Mouse (Mus musculus) embryonic stem cell, embryonic (primary cell): ENCODE measurements at regions not wholly inside any gene's neighbourhood (a gene's known extent, or its start where the extent isn't known, plus 50 kb on each side); places are given as distances from the start of the nearest gene placed in this dataset.

Source experiments
- CTCF ChIA-PET, 4 experiments: fragments of 300-600 bp in 2 of 4; fragments of 350-600 bp in 2 of 4; sonication (Branson Sonifier 250); formaldehyde crosslinking; loops; one replicate each; lab custom pipeline; 2022; ENCODE audit warnings: inconsistent platforms in 2 of 4; lab: Charles Lee
- POLR2A ChIA-PET, 4 experiments: fragments of 300-600 bp in 2 of 4; fragments of 350-600 bp in 2 of 4; sonication (Branson Sonifier 250); formaldehyde crosslinking; loops; one replicate each; lab custom pipeline; 2022; ENCODE audit warnings: antibody characterized with exemption in 4 of 4, inconsistent platforms in 1 of 4; lab: Charles Lee

- ChIA-PET CTCF (interaction anchor here in 2 of 4 experiments (0.6 to 2.4 kb wide), 4 partner anchors 15 to 420 kb away, joined by 3 to 14 read pairs (median 6); no protein-coding TSS in a partner anchor), POLR2A (interaction anchor here in 1 of 4 experiments (0.6 kb wide), 1 partner anchor 667 kb away, joined by 3 read pairs; no protein-coding TSS in a partner anchor)
Observed at GRCm38 (mm10) chr7:123642596-123642995, 142.3 kb upstream of the Zkscan2 start.

GRCm38 (mm10) chr7:123643426-123643825 lies 143.2 kb upstream of the Zkscan2 start:
- ChIA-PET CTCF (interaction anchor here in 2 of 4 experiments (0.6 to 2.4 kb wide), 4 partner anchors 14 to 419 kb away, joined by 3 to 14 read pairs (median 6); no protein-coding TSS in a partner anchor), POLR2A (interaction anchor here in 2 of 4 experiments (0.6 to 0.7 kb wide), 2 partner anchors 293 to 668 kb away, joined by 3 read pairs; no protein-coding TSS in a partner anchor)

GRCm38 (mm10) chr7:123645521-123645920 lies 145.3 kb upstream of the Zkscan2 start:
- POLR2A ChIA-PET = no interaction called here
- CTCF ChIA-PET = no interaction called here

GRCm38 (mm10) chr7:123665459-123665858 lies 165.2 kb upstream of the Zkscan2 start:
- ChIA-PET POLR2A (no interaction called here), CTCF (interaction anchor here in 1 of 4 experiments (0.6 to 0.7 kb wide), 3 partner anchors 25 to 1954 kb away, joined by 3 to 7 read pairs (median 4); no protein-coding TSS in a partner anchor)

DNA sequence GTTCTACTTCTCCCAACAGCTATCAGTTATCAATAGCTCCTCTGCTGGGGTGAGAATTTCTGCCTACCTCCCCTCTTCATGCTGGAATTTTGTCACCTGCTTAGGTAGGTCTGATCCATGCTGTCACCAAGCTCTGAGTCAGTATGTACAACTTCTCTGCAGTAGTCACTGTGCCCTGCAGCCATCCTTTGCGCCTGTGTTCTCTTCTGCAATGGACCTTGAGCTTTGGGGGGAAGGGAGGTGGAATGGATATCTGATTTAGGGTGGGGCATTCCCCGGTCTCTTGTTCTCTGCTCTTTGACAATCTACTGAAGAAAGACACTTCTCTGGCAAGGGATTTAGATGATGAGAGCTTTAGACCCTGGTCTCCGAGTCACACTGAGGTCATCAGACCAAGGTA lies 184.5 kb upstream of the Zkscan2 start:
- CTCF ChIA-PET = no interaction called here
- POLR2A ChIA-PET = no interaction called here

DNA sequence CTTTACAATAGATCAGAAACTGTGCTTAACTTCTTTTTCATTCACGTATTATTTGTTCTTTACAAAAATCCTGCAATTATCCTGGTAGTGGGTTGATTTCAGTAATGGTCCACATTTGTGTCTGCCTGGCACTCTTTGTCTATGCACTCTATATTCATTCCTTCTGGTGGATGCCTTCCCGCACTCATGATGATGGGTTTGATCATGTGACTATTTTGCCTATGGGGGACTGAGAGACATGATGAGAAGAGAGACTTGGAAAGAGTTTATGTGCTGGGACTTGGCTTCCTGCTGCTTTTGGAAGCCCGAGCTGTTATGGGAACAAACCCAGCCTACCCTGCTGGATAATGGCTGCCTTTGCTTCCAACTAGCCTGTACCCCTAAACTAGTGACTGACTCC lies 186.3 kb upstream of the Zkscan2 start:
- ChIA-PET CTCF (no interaction called here), POLR2A (no interaction called here)

DNA sequence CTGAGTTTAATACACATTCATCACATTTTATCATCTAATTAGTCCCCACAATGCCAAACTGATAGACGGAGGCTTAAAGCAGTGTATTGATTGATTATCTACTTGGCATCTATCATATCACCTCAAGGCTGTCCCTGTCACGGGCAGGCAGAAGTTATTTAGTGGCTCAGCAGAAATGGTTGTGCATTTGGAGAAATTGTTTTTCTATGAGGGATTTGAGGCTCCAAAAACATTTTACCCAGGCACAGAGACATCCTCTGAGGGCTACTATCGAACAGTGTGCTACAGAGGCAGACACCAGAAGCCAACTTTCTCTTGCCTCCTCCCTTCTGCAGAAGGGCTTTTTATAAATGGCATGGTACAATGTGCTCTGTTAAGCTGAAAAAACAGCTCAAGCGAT lies 230.8 kb upstream of the Zkscan2 start:
- ChIA-PET CTCF (no interaction called here), POLR2A (no interaction called here)

GRCm38 (mm10) chr7:123733061-123733460 lies 232.8 kb upstream of the Zkscan2 start:
- POLR2A ChIA-PET = no interaction called here
- CTCF ChIA-PET = no interaction called here

GRCm38 (mm10) chr7:123747986-123748385 lies 234.7 kb upstream of the Hs3st4 start:
- POLR2A ChIA-PET = no interaction called here
- CTCF ChIA-PET = no interaction called here

DNA sequence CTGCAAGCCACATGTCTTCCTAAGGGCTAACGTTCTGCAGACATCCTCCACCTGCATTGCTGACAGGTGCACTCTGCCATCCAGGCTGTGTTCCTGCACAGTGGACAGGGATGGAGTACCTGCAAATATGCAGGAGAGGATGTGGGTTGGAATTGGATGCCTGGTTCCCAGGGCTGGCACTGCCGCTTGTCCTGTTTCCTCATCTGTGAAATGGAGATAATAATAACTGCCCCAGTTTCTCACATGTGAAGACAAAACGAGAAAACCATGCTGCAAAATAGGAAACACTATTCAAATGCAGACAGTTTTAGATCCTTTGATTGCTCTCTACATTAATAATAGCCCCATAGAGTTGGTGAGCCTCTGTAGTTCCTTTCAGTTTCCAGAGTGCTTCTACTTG lies 229.4 kb upstream of the Hs3st4 start:
- POLR2A ChIA-PET = interaction anchor here in 2 of 4 experiments (0.6 to 1.1 kb wide), 2 partner anchors 29 to 54 kb away, joined by 3 read pairs; no protein-coding TSS in a partner anchor
- CTCF ChIA-PET = no interaction called here

GRCm38 (mm10) chr7:123795036-123795435 lies 187.6 kb upstream of the Hs3st4 start:
- CTCF ChIA-PET = no interaction called here
- POLR2A ChIA-PET = interaction anchor here in 1 of 4 experiments (0.6 kb wide), 1 partner anchor 1492 kb away, joined by 4 read pairs; no protein-coding TSS in a partner anchor

- ChIA-PET POLR2A (no interaction called here), CTCF (no interaction called here)
Observed at GRCm38 (mm10) chr7:123796096-123796495, 186.6 kb upstream of the Hs3st4 start.

DNA sequence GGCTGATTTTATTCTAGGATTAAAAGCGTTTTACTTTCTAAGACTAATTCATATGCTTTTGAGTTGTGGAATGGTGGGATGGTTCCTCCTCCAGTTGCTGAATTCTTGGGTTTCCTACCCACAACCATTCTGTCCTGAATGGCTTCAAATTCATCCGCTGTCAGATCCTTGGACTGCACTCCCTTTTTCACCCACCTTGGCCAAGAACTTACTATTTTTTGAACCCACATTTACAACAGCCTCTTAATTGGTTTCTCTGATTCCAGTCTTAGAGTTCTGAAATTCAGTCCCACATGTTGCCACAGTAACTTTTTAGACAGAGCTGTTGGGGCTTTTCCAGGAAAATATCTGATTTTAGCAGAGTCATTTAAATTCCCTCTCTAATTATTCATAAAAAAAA lies 177.0 kb upstream of the Hs3st4 start:
- ChIA-PET CTCF (no interaction called here), POLR2A (no interaction called here)

- ChIA-PET POLR2A (no interaction called here), CTCF (interaction anchor here in 2 of 4 experiments (1.1 to 1.6 kb wide), 2 partner anchors 11 to 12 kb away, joined by 3 to 5 read pairs; no protein-coding TSS in a partner anchor)
Observed at GRCm38 (mm10) chr7:123823976-123824375, 158.7 kb upstream of the Hs3st4 start.

DNA sequence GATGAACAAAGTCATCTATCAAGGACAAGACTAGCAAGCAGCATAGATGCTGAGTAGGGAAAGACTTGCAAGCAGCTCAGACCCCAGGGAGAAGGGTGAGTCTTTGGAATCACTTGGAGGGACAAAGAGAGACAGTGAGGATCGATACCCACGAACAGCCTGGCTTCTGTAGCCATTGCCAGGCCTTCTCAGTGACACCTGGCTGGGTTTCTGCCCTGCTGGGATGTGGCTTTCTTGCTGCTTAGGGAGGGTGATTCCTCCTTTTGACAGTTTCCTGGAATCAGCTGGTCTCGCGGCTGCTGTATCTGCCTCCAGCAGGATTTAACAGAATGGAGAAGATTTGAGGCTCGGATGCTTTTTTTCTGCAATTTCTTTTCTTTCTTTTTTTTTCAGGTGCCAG lies 156.3 kb upstream of the Hs3st4 start:
- CTCF ChIA-PET = no interaction called here
- POLR2A ChIA-PET = no interaction called here

GRCm38 (mm10) chr7:123842552-123842951 lies 140.1 kb upstream of the Hs3st4 start:
- POLR2A ChIA-PET = no interaction called here
- CTCF ChIA-PET = no interaction called here

DNA sequence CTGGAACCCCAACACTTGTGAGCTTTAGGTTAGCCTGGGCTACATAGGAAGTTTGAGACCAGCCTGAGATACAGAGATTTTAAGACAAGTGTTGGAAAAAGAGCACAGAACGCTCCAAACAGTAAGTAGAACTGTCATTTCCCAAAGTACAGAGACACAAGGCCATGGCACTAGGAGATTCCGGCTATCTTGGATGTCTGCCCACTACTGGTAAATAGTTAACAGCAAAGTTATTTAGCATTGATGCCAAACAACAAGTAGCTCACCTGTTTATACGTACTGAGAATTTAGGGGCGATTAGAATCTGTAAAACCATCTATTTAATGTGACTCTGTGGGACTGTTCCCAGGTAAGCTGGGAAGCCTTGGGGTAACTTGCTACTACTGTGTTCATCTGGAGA lies 135.6 kb upstream of the Hs3st4 start:
- CTCF ChIA-PET = no interaction called here
- POLR2A ChIA-PET = no interaction called here

GRCm38 (mm10) chr7:123848644-123849043 lies 134.0 kb upstream of the Hs3st4 start:
- ChIA-PET POLR2A (interaction anchor here in 1 of 4 experiments (0.6 kb wide), 1 partner anchor 180 kb away, joined by 3 read pairs; no protein-coding TSS in a partner anchor), CTCF (interaction anchor here in 2 of 4 experiments (0.5 to 1.5 kb wide), 5 partner anchors 13 to 1548 kb away, joined by 3 to 6 read pairs (median 3); no protein-coding TSS in a partner anchor)

DNA sequence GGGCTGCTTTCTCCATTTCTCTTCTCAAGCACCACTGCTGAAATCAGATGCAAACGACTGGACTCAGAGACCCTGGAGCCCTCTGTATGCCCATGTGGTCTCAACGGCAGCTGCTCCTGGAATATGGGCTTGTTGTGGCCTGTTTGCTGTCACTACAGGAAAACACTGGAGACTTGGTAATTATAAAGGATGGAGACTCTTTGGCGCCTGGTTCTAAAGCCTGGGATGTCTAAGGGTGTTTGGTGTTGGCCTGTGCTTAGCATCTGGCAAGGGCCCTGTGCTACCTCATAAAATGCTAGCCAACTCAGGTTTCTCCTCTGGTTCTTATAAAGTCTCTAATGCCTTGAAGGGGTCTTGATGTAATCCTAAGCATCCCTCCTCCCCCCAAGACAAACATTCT lies 133.4 kb upstream of the Hs3st4 start:
- CTCF ChIA-PET = interaction anchor here in 2 of 4 experiments (0.6 to 1.5 kb wide), 4 partner anchors 14 to 1548 kb away, joined by 3 to 6 read pairs (median 4); no protein-coding TSS in a partner anchor
- POLR2A ChIA-PET = no interaction called here

DNA sequence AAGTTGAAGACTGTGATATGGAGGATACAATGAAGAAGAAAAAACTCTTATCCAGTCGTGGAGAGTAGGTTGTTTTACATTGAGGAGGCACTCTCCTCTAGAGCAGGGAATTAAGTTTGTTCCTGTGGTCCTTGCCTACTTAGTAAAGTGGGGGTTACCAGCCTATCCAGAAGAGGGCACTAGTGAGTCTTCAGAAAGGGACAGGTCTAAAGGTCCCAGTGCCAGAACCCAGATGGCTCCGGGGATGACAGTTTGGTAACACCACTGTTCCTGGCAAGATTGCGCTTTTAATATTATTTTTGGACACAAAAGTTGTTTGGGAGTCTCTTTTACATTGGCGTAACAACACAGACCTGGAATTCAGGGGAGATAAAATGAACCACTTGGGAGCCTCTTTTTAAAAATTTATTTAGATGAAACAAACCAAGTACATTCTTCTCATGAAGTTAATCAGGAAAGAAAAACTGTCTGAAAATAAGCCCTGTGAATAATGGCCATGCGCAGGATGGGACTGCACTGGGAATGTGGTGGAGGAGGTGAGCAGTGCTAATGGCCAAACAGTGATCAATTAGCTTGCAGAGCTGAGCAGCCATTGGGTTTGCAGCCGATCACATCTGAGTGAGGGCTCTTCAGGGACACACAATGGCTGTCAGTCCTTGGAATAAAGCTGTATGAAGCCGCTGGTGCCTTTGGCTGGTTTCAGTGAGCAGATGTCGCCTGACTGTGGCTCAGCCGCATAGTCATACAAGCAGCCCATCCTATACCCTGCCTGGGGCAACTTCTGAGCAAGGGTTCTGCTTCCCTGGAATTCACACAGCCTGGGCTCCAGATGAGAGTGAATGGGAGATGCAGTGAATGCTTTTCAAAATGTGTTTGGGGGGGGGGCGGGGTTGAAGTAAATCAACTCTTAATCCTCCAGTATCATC lies 132.1 kb upstream of the Hs3st4 start:
- ChIA-PET POLR2A (no interaction called here), CTCF (interaction anchor here in 1 of 4 experiments (1.0 kb wide), 1 partner anchor 15 kb away, joined by 3 read pairs; no protein-coding TSS in a partner anchor)
